Mouse (Mus musculus): Measurements from ENCODE around the gene Etv6.

Etv6 gene

GRCm38 (mm10) chr6:134226349-134227169 is 191.1 kb downstream of the Etv6 start:
- H3K27me3 ChIP-seq (ENCODE audit: insufficient read depth, low read length) = no peaks in the 10 kb centered on the region
- no peak overlapping the region for H3K4me3 ChIP-seq (replicated peaks; ENCODE audit: low read length)
- peaks cover 27% of the 10 kb centered on the region for H3K4me1 ChIP-seq (replicated peaks; ENCODE audit: low read depth, low read length)
- peaks cover 6% of the 10 kb centered on the region; the same call in 1 of the 2 replicates for H3K36me3 ChIP-seq (ENCODE audit: insufficient read depth, low read length)
- no peaks in the 10 kb centered on the region for H3K9me3 ChIP-seq (ENCODE audit: low read length)
- TF ChIP-seq CTCF (conservative IDR thresholded peaks at IDR 0.05; ENCODE audit: low read length) (no peak), NANOG (IDR thresholded peaks at IDR 0.05; ENCODE audit: borderline replicate concordance, low read length) (no peak), POU5F1 (IDR thresholded peaks at IDR 0.05; ENCODE audit: borderline replicate concordance, low read length) (no peak)

- peaks cover 7% of the 10 kb centered on the region; the same call in 1 of the 2 replicates for H3K4me1 ChIP-seq (replicated peaks; ENCODE audit: low read depth, low read length)
- H3K9me3 ChIP-seq (ENCODE audit: low read length) = no peaks in the 10 kb centered on the region
- H3K27me3 ChIP-seq (ENCODE audit: insufficient read depth, low read length) = no peaks in the 10 kb centered on the region
- H3K36me3 ChIP-seq (ENCODE audit: insufficient read depth, low read length) = peaks cover 3% of the 10 kb centered on the region; the same call in 1 of the 2 replicates
- H3K4me3 ChIP-seq (replicated peaks; ENCODE audit: low read length) = no peak overlapping the region
- TF ChIP-seq NANOG (IDR thresholded peaks at IDR 0.05; ENCODE audit: borderline replicate concordance, low read length) (no peak), CTCF (conservative IDR thresholded peaks at IDR 0.05; ENCODE audit: low read length) (no peak), POU5F1 (IDR thresholded peaks at IDR 0.05; ENCODE audit: borderline replicate concordance, low read length) (no peak)
Measured at GRCm38 (mm10) chr6:134236311-134236710, 200.8 kb downstream of the Etv6 start.

- TF ChIP-seq CTCF (conservative IDR thresholded peaks at IDR 0.05; ENCODE audit: low read length) (no peak), NANOG (IDR thresholded peaks at IDR 0.05; ENCODE audit: borderline replicate concordance, low read length) (no peak), POU5F1 (IDR thresholded peaks at IDR 0.05; ENCODE audit: borderline replicate concordance, low read length) (no peak)
- peaks cover 3% of the 10 kb centered on the region; the same call in 1 of the 2 replicates for H3K36me3 ChIP-seq (ENCODE audit: insufficient read depth, low read length)
- no peak overlapping the region for H3K4me3 ChIP-seq (replicated peaks; ENCODE audit: low read length)
- H3K4me1 ChIP-seq (replicated peaks; ENCODE audit: low read depth, low read length) = peaks cover 17% of the 10 kb centered on the region
- no peaks in the 10 kb centered on the region for H3K27me3 ChIP-seq (ENCODE audit: insufficient read depth, low read length)
- H3K9me3 ChIP-seq (ENCODE audit: low read length) = no peaks in the 10 kb centered on the region
Measured at GRCm38 (mm10) chr6:134238455-134238854, 203.0 kb downstream of the Etv6 start.

GRCm38 (mm10) chr6:134240988-134241387 is 205.5 kb downstream of the Etv6 start:
- peak; percentile 60 for TF ChIP-seq CTCF (conservative IDR thresholded peaks at IDR 0.05; ENCODE audit: low read length)
- TF ChIP-seq POU5F1 (IDR thresholded peaks at IDR 0.05; ENCODE audit: borderline replicate concordance, low read length) = no peak
- TF ChIP-seq NANOG (IDR thresholded peaks at IDR 0.05; ENCODE audit: borderline replicate concordance, low read length) = no peak
- no peaks in the 10 kb centered on the region for H3K27me3 ChIP-seq (ENCODE audit: insufficient read depth, low read length)
- H3K9me3 ChIP-seq (ENCODE audit: low read length) = no peaks in the 10 kb centered on the region
- no peak overlapping the region for H3K4me3 ChIP-seq (replicated peaks; ENCODE audit: low read length)
- no peaks in the 10 kb centered on the region for H3K36me3 ChIP-seq (ENCODE audit: insufficient read depth, low read length)
- peaks cover 30% of the 10 kb centered on the region for H3K4me1 ChIP-seq (replicated peaks; ENCODE audit: low read depth, low read length)

GRCm38 (mm10) chr6:134243119-134243518 is 207.6 kb downstream of the Etv6 start:
- TF ChIP-seq NANOG (IDR thresholded peaks at IDR 0.05; ENCODE audit: borderline replicate concordance, low read length) (no peak), POU5F1 (IDR thresholded peaks at IDR 0.05; ENCODE audit: borderline replicate concordance, low read length) (no peak), CTCF (conservative IDR thresholded peaks at IDR 0.05; ENCODE audit: low read length) (no peak)
- Histone ChIP-seq H3K9me3 (ENCODE audit: low read length) (no peaks in the 10 kb centered on the region), H3K4me1 (replicated peaks; ENCODE audit: low read depth, low read length) (peaks cover 29% of the 10 kb centered on the region), H3K4me3 (replicated peaks; ENCODE audit: low read length) (0 out of 2 replicates have a peak overlapping the region, but pooled peaks have one; percentile 4), H3K36me3 (ENCODE audit: insufficient read depth, low read length) (no peaks in the 10 kb centered on the region), H3K27me3 (ENCODE audit: insufficient read depth, low read length) (no peaks in the 10 kb centered on the region)

- no peak for TF ChIP-seq CTCF (conservative IDR thresholded peaks at IDR 0.05; ENCODE audit: low read length)
- no peak for TF ChIP-seq POU5F1 (IDR thresholded peaks at IDR 0.05; ENCODE audit: borderline replicate concordance, low read length)
- TF ChIP-seq NANOG (IDR thresholded peaks at IDR 0.05; ENCODE audit: borderline replicate concordance, low read length) = no peak
- no peaks in the 10 kb centered on the region for H3K27me3 ChIP-seq (ENCODE audit: insufficient read depth, low read length)
- peaks cover 33% of the 10 kb centered on the region for H3K4me1 ChIP-seq (replicated peaks; ENCODE audit: low read depth, low read length)
- no peaks in the 10 kb centered on the region for H3K9me3 ChIP-seq (ENCODE audit: low read length)
- 0 out of 2 replicates have a peak overlapping the region, but pooled peaks have one; percentile 4 for H3K4me3 ChIP-seq (replicated peaks; ENCODE audit: low read length)
- no peaks in the 10 kb centered on the region for H3K36me3 ChIP-seq (ENCODE audit: insufficient read depth, low read length)
Measured at GRCm38 (mm10) chr6:134243546-134243945, 208.0 kb downstream of the Etv6 start.

- Histone ChIP-seq H3K4me3 (replicated peaks; ENCODE audit: low read length) (no peak overlapping the region), H3K36me3 (ENCODE audit: insufficient read depth, low read length) (no peaks in the 10 kb centered on the region), H3K27me3 (ENCODE audit: insufficient read depth, low read length) (no peaks in the 10 kb centered on the region), H3K4me1 (replicated peaks; ENCODE audit: low read depth, low read length) (peaks cover 37% of the 10 kb centered on the region), H3K9me3 (ENCODE audit: low read length) (no peaks in the 10 kb centered on the region)
- TF ChIP-seq NANOG (IDR thresholded peaks at IDR 0.05; ENCODE audit: borderline replicate concordance, low read length) = no peak
Measured at GRCm38 (mm10) chr6:134244071-134244470, 208.6 kb downstream of the Etv6 start.

- TF ChIP-seq POU5F1 (IDR thresholded peaks at IDR 0.05; ENCODE audit: borderline replicate concordance, low read length) = no peak
- TF ChIP-seq NANOG (IDR thresholded peaks at IDR 0.05; ENCODE audit: borderline replicate concordance, low read length) = no peak
- no peak for TF ChIP-seq CTCF (conservative IDR thresholded peaks at IDR 0.05; ENCODE audit: low read length)
- H3K4me3 ChIP-seq (replicated peaks; ENCODE audit: low read length) = no peak overlapping the region
Measured at GRCm38 (mm10) chr6:134246109-134246508, 210.6 kb downstream of the Etv6 start.

More at GRCm38 (mm10) chr6:134246109-134246508, 210.6 kb downstream of the Etv6 start:
- Histone ChIP-seq H3K36me3 (ENCODE audit: insufficient read depth, low read length) (no peaks in the 10 kb centered on the region), H3K9me3 (ENCODE audit: low read length) (no peaks in the 10 kb centered on the region), H3K4me1 (replicated peaks; ENCODE audit: low read depth, low read length) (peaks cover 51% of the 10 kb centered on the region), H3K27me3 (ENCODE audit: insufficient read depth, low read length) (no peaks in the 10 kb centered on the region)
